Mouse (Mus musculus) forebrain, embryonic 11.5 days (tissue): ENCODE measurements around the gene Snrpc. TPM values are rescaled to one million over a fixed set of nuclear protein-coding genes. Genes with fewer than 3 reads are reported as not detected.
A peak's percentile ranks its signal among the peaks of the same experiment; 100 is the strongest.

Source experiments
- ATAC-seq: fragments of 200-750 bp; cut with Nextera tagmentation; replicated peaks from 2 replicates; pipeline ENCODE4 v1.8.0; 2017; ENCODE audit warnings: moderate TSS enrichment; ENCODE audit not compliant: low FRiP score
- DNase-seq: peaks from one replicate; pipeline ENCODE4 v3.0.0-alpha.2; 2017; ENCODE audit warnings: low spot score
- H3K27ac ChIP-seq: fragments of 300-500 bp; sonication (generic); 2 replicates; pipeline ENCODE4 v1.5.1; 2014; ENCODE audit warnings: low read depth, low read length
- H3K27me3 ChIP-seq: fragments of 300-500 bp; sonication (generic); 2 replicates; pipeline ENCODE4 v1.6.1; 2014; ENCODE audit warnings: mild to moderate bottlenecking, low read length, mixed read lengths; ENCODE audit not compliant: control insufficient read depth, insufficient read depth
- H3K36me3 ChIP-seq: fragments of 300-500 bp; sonication (generic); 2 replicates; pipeline ENCODE4 v1.6.1; 2014; ENCODE audit warnings: mild to moderate bottlenecking, low read length, moderate library complexity, mixed read lengths; ENCODE audit not compliant: control insufficient read depth, insufficient read depth
- H3K4me1 ChIP-seq: fragments of 300-500 bp; sonication (generic); replicated peaks from 2 replicates; pipeline ENCODE4 v1.6.1; 2014; ENCODE audit warnings: low read length, mixed read lengths; ENCODE audit not compliant: control insufficient read depth, insufficient read depth
- H3K4me2 ChIP-seq: fragments of 300-500 bp; sonication (generic); 2 replicates; pipeline ENCODE4 v1.6.1; 2014; ENCODE audit warnings: low read depth, mild to moderate bottlenecking, low read length, moderate library complexity, mixed read lengths; ENCODE audit not compliant: severe bottlenecking
- H3K4me3 ChIP-seq: fragments of 300-500 bp; sonication (generic); 2 replicates; pipeline ENCODE4 v1.5.1; 2014; ENCODE audit warnings: low read depth, low read length
- H3K9ac ChIP-seq: fragments of 300-500 bp; sonication (generic); 2 replicates; pipeline ENCODE4 v1.6.1; 2014; ENCODE audit warnings: low read length
- H3K9me3 ChIP-seq: fragments of 300-500 bp; sonication (generic); 2 replicates; pipeline ENCODE4 v1.6.1; 2016; ENCODE audit warnings: low read length, mixed read lengths; ENCODE audit not compliant: control insufficient read depth
- WGBS: fragments of 180-500 bp; shearing (Covaris S2); extraction: QIAGEN DNeasy Blood & Tissue Kit; methylation state at CpG from one replicate; pipeline ENCODE4 v1.1.7; 2014; 5-methylcytosine and 5-hydroxymethylcytosine counted together
- polyA plus RNA-seq: library from polyadenylated mRNA; unstranded; fragments of >200 nt; fragmentation: Nextera tagmentation; extraction: Ambion mirVana; gene quantifications from 2 replicates; pipeline ENCODE4 v1.2.1, GENCODE M21; 2014

The Snrpc gene
- polyA plus RNA-seq, 1 experiment from 2014 or later, result 373 TPM

DNA sequence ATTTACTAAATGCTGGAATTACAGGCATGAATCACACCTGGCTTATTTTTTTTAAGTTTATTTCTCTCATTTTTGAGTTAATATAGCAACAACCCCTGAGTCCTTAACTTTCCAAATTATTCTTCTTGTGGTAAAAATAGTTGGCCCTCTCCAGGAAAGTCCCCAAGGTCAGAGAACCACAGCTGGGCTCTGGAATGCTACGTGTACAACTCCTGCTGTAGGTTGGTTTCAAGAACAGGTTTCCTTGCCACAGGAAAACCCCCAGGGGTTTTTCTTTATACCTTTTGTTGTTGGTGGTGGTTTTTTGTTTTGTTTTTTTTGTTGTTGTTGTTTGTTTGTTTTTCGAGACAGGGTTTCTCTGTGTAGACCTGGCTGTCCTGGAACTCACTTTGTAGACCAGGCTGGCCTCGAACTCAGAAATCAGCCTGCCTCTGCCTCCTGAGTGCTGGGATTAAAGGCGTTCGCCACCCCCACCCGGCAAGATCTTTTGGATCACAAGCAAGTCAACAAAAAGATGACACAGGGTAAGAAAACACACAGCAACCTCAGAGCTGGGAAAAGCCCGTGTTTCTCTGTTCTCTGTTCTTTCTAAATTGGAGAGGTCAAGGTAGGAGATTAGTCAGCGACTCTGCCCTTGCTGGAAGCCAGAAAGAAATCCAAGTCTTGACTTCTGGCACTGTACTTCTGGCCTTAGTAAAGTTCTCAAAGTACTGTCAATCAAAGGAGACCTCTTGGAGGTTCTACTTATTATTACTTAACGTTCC lies 14.6 kb upstream of the Snrpc start:
- no peak overlapping the region for H3K4me2 ChIP-seq
- no peak overlapping the region for H3K27ac ChIP-seq
- WGBS, result 79% methylated on average over 9 of the region's 9 CpGs
- DNase-seq (no peak), ATAC-seq (no peak)
- H3K27me3 ChIP-seq, result no peaks in the 10 kb centered on the region
- peaks cover 8% of the 10 kb centered on the region; the same call in 1 of the 2 replicates for H3K4me1 ChIP-seq
- H3K9me3 ChIP-seq, result no peaks in the 10 kb centered on the region
- no peak overlapping the region for H3K9ac ChIP-seq
- H3K36me3 ChIP-seq, result no peaks in the 10 kb centered on the region
- H3K4me3 ChIP-seq, result no peak overlapping the region

DNA sequence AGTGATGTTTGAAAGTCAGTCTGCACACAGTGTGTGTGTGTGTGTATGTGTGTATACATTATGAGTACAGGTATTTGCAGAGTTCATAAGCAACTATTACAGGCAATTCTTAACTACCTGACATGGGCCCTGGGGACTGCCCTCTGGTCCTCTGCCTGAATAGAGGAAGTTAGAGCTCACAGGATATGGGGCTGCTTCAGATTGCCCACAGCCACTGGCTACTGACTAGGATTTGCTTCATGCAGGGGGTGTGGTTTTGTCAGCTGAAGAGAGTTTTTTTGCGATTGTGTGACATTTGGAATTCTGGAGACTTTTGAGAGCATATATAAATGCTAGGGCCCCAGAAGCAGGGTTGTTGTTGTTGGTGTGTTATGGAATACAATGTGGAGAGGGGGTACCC lies 13.0 kb upstream of the Snrpc start:
- DNase-seq (no peak), ATAC-seq (no peak)
- H3K4me2 ChIP-seq, result no peak overlapping the region
- no peak overlapping the region for H3K4me3 ChIP-seq
- peaks cover 3% of the 10 kb centered on the region; the same call in 1 of the 2 replicates for H3K4me1 ChIP-seq
- H3K9ac ChIP-seq, result no peak overlapping the region
- no peak overlapping the region for H3K27ac ChIP-seq
- 66% methylated on average over 1 of the region's 1 CpGs for WGBS
- H3K9me3 ChIP-seq, result no peaks in the 10 kb centered on the region
- H3K36me3 ChIP-seq, result no peaks in the 10 kb centered on the region
- no peaks in the 10 kb centered on the region for H3K27me3 ChIP-seq

GRCm38 (mm10) chr17:27825539-27825938 lies 12.4 kb upstream of the Snrpc start:
- no peaks in the 10 kb centered on the region for H3K27me3 ChIP-seq
- no peak overlapping the region for H3K27ac ChIP-seq
- H3K9me3 ChIP-seq, result no peaks in the 10 kb centered on the region
- DNase-seq (no peak), ATAC-seq (no peak)
- no peak overlapping the region for H3K4me2 ChIP-seq
- no peaks in the 10 kb centered on the region for H3K36me3 ChIP-seq
- peaks cover 3% of the 10 kb centered on the region; the same call in 1 of the 2 replicates for H3K4me1 ChIP-seq
- H3K9ac ChIP-seq, result no peak overlapping the region
- 41% methylated on average over 3 of the region's 3 CpGs for WGBS
- H3K4me3 ChIP-seq, result no peak overlapping the region

- peak overlapping the region; percentile 49 for H3K4me2 ChIP-seq
- no peaks in the 10 kb centered on the region for H3K36me3 ChIP-seq
- H3K4me3 ChIP-seq, result peak overlapping the region; percentile 24
- peak; percentile 81 for DNase-seq
- H3K4me1 ChIP-seq, result peaks cover 3% of the 10 kb centered on the region; the same call in 1 of the 2 replicates
- no peaks in the 10 kb centered on the region for H3K27me3 ChIP-seq
- no peak overlapping the region; the same call in 1 of the 2 replicates for H3K27ac ChIP-seq
- H3K9ac ChIP-seq, result peak overlapping the region; percentile 27; the same call in 1 of the 2 replicates
- WGBS, result 6% methylated on average over 22 of the region's 22 CpGs
- peak; percentile 74 for ATAC-seq
- no peaks in the 10 kb centered on the region for H3K9me3 ChIP-seq
These were observed 11.7 kb upstream of the Snrpc start for GRCm38 (mm10) chr17:27825984-27826905.

DNA sequence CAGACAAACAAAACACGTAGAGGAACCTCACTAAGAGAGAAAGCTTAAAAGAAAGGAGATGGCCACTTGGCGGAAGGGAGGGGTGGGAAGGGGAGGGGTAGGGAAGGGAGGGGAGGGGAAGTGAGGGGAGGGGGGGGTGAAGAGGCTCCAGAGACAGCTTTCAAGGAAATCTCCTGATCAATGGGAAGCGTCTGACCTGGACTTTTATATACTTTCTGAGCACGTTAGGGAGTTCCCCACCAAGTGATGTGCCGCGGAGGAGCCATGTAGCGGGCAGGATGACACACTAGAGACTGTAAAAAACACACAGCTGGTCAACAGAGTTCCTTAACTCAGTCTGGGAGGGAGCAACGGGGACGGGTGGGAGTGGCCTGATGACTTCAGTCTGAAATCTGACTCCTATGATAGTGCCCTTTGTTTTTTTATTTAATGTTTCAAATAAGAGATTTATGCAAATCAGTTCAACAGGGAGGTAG lies 11.0 kb upstream of the Snrpc start:
- H3K9ac ChIP-seq, result peak overlapping the region; percentile 27; the same call in 1 of the 2 replicates
- 3% methylated on average over 8 of the region's 9 CpGs for WGBS
- ATAC-seq, result no peak

GRCm38 (mm10) chr17:27827511-27827910 lies 10.4 kb upstream of the Snrpc start:
- peaks cover 3% of the 10 kb centered on the region; the same call in 1 of the 2 replicates for H3K4me1 ChIP-seq
- H3K4me2 ChIP-seq, result no peak overlapping the region
- no peak overlapping the region for H3K27ac ChIP-seq
- 23% methylated on average over 6 of the region's 6 CpGs for WGBS
- H3K9me3 ChIP-seq, result no peaks in the 10 kb centered on the region
- H3K27me3 ChIP-seq, result no peaks in the 10 kb centered on the region
- no peak for ATAC-seq
- no peak overlapping the region for H3K4me3 ChIP-seq
- H3K9ac ChIP-seq, result no peak overlapping the region
- no peaks in the 10 kb centered on the region for H3K36me3 ChIP-seq
- no peak for DNase-seq

More for the DNA sequence above, 11.0 kb upstream of the Snrpc start:
- H3K4me2 ChIP-seq, result peak overlapping the region; percentile 49
- H3K27me3 ChIP-seq, result no peaks in the 10 kb centered on the region
- no peak overlapping the region; the same call in 1 of the 2 replicates for H3K27ac ChIP-seq
- H3K9me3 ChIP-seq, result no peaks in the 10 kb centered on the region
- H3K4me3 ChIP-seq, result peak overlapping the region; percentile 24
- peaks cover 3% of the 10 kb centered on the region; the same call in 1 of the 2 replicates for H3K4me1 ChIP-seq
- no peaks in the 10 kb centered on the region for H3K36me3 ChIP-seq
- DNase-seq, result no peak

GRCm38 (mm10) chr17:27830411-27830810 lies 7.5 kb upstream of the Snrpc start:
- no peak overlapping the region for H3K4me2 ChIP-seq
- H3K4me1 ChIP-seq, result peaks cover 3% of the 10 kb centered on the region; the same call in 1 of the 2 replicates
- no peak overlapping the region for H3K27ac ChIP-seq
- 52% methylated on average over 7 of the region's 7 CpGs for WGBS
- no peak for ATAC-seq
- no peaks in the 10 kb centered on the region for H3K36me3 ChIP-seq
- H3K9me3 ChIP-seq, result no peaks in the 10 kb centered on the region
- H3K4me3 ChIP-seq, result no peak overlapping the region
- no peaks in the 10 kb centered on the region for H3K27me3 ChIP-seq
- no peak for DNase-seq
- no peak overlapping the region for H3K9ac ChIP-seq

GRCm38 (mm10) chr17:27839469-27840252 lies 1.7 kb downstream of the Snrpc start:
- Histone ChIP-seq H3K4me1 (peaks cover 2% of the 10 kb centered on the region; the same call in 1 of the 2 replicates), H3K36me3 (peaks cover 6% of the 10 kb centered on the region), H3K4me3 (peak overlapping the region; percentile 85), H3K9ac (peak overlapping the region; percentile 82), H3K9me3 (no peaks in the 10 kb centered on the region), H3K27ac (no peak overlapping the region), H3K27me3 (no peaks in the 10 kb centered on the region), H3K4me2 (peak overlapping the region; percentile 84)
- 2% methylated on average over 35 of the region's 35 CpGs for WGBS
- ATAC-seq, result peak; percentile 95
- DNase-seq, result peak; percentile 95
